Mouse (Mus musculus): ENCODE measurements around the gene Stk40.

Stk40 gene

GRCm38 (mm10) chr4:126097711-126098253 is 6.0 kb upstream of the Stk40 start:
- 94% methylated on average over 20 of the region's 20 CpGs for WGBS

GRCm38 (mm10) chr4:126099365-126099764 is 4.4 kb upstream of the Stk40 start:
- WGBS: 91% methylated on average over 3 of the region's 3 CpGs

- WGBS: 87% methylated on average over 3 of the region's 3 CpGs
Measured at GRCm38 (mm10) chr4:126100764-126101163, 3.0 kb upstream of the Stk40 start.

GRCm38 (mm10) chr4:126102061-126102841 is 1.5 kb upstream of the Stk40 start:
- 37% methylated on average over 7 of the region's 7 CpGs for WGBS

GRCm38 (mm10) chr4:126103057-126103581 is 638 bp upstream of the Stk40 start:
- WGBS: 0% methylated on average over 15 of the region's 15 CpGs

GRCm38 (mm10) chr4:126104261-126105075 is 711 bp downstream of the Stk40 start:
- 2% methylated on average over 32 of the region's 34 CpGs for WGBS

- 40% methylated on average over 7 of the region's 7 CpGs for WGBS
Measured at GRCm38 (mm10) chr4:126105131-126105783, 1.5 kb downstream of the Stk40 start.

- WGBS: 39% methylated on average over 8 of the region's 8 CpGs
Measured at GRCm38 (mm10) chr4:126108061-126108740, 4.4 kb downstream of the Stk40 start.

GRCm38 (mm10) chr4:126109613-126110373 is 6.0 kb downstream of the Stk40 start:
- 41% methylated on average over 10 of the region's 10 CpGs for WGBS

GRCm38 (mm10) chr4:126110374-126111152 is 6.8 kb downstream of the Stk40 start:
- 4% methylated on average over 12 of the region's 12 CpGs for WGBS

- 18% methylated on average over 7 of the region's 7 CpGs for WGBS
Measured at GRCm38 (mm10) chr4:126111153-126111549, 7.4 kb downstream of the Stk40 start.

GRCm38 (mm10) chr4:126113243-126113642 is 9.5 kb downstream of the Stk40 start:
- WGBS: 18% methylated on average over 4 of the region's 4 CpGs

GRCm38 (mm10) chr4:126113943-126114342 is 10.2 kb downstream of the Stk40 start:
- 16% methylated on average over 6 of the region's 6 CpGs for WGBS

- 85% methylated on average over 9 of the region's 9 CpGs for WGBS
Measured at GRCm38 (mm10) chr4:126115411-126115810, 11.7 kb downstream of the Stk40 start.

- 65% methylated on average over 6 of the region's 6 CpGs for WGBS
Measured at GRCm38 (mm10) chr4:126115871-126116521, 12.2 kb downstream of the Stk40 start.

GRCm38 (mm10) chr4:126117116-126117515 is 13.4 kb downstream of the Stk40 start:
- WGBS: 76% methylated on average over 8 of the region's 8 CpGs

GRCm38 (mm10) chr4:126118651-126119050 is 14.9 kb downstream of the Stk40 start:
- 31% methylated on average over 4 of the region's 4 CpGs for WGBS

GRCm38 (mm10) chr4:126119051-126119450 is 15.3 kb downstream of the Stk40 start:
- WGBS: 75% methylated on average over 1 of the region's 1 CpGs

GRCm38 (mm10) chr4:126120052-126120451 is 16.3 kb downstream of the Stk40 start:
- WGBS: 88% methylated on average over 5 of the region's 5 CpGs
